Mouse (Mus musculus): ENCODE results near the gene Cbr3. TPM values are rescaled to one million over a fixed set of nuclear protein-coding genes. Genes with fewer than 3 reads are reported as not detected.
A peak's percentile ranks its signal among the peaks of the same experiment; 100 is the strongest.
"Not testable (repeated sequence)": the region's sequence is repeated elsewhere in the genome, so short reads cannot be mapped to it uniquely, and the experiment has no call there.

The Cbr3 gene
- 25.7 and 31.6 TPM in 2 replicates for polyA plus RNA-seq (2012; rRNA removed)

DNA sequence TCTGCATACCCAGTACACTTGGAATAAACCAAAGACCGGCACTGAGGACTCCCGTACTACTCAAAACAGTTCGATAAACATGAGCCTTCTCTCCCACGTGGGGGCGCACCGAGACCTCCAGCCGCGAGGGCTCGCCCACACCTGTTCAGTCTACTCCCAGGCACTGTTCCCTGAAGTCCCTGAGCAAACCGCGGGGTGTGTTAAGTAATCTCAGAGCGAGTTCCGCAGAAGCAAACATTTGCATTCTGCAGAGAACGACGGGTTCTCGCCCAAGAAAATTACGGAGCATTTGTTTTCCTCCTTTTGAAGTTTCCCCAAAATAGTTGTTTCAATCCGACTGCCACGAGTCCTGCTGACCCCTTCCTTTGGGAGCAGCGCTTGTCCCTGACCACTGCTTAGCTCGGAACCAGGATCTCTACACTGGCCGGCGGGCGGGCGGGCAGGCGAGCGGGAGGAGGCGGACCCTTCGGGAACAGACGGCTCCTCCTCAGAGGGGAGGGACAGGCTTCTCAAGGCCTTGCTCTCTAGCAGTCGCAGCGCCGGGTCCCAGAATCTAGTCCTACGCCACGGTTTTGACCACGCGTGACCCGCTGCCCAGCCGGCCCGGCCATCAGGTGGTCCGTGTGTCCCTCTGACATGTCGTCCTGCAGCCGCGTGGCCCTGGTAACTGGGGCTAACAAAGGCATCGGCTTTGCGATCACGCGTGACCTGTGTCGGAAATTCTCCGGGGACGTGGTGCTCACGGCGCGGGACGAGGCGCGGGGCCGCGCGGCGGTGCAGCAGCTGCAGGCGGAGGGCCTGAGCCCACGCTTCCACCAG lies at the start of gene Cbr3:
Gene Cbr3 (plus strand): TSS at position 527 of the 819 bp plus-strand sequence.
- H3K4me3 ChIP-seq (replicated peaks; ENCODE audit: extremely low read depth, low read depth, low read length): peak within 1 kb of the TSS; percentile 92
- peak; percentile 46; the same call in 1 of the 2 replicates for TF ChIP-seq CTCF (IDR thresholded peaks at IDR 0.05; ENCODE audit: insufficient read depth, low read length)
- peak; percentile 54; the same call in 1 of the 2 replicates for TF ChIP-seq POLR2A (IDR thresholded peaks at IDR 0.05; ENCODE audit: borderline replicate concordance, extremely low read depth, low read depth, low read length)
- DNase-seq: peak; percentile 72
- peaks cover 2% of the 10 kb centered on the region; the same call in 1 of the 2 replicates for H3K4me1 ChIP-seq (ENCODE audit: control insufficient read depth, insufficient read depth, low read length)
- under 1% methylated on average over 63 of the region's 63 CpGs for WGBS

DNA sequence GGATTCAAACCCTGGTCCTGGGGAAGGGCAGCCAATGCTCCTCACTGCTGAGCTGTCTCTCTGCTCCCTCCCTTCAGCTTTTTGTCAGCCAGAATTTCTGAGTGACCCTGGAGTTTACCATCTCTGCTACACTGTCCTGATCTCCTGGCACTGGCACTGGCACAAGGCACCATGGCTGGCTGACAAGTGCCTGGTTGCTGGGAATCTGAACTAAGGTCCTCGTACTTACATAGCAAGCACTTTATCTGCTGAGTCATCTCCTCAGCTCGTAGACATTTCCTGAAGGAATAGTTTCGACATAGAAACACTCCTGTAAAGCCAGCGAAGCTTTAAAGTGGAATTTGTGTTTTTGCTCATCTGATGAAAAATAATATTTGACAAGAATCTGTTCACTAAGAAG lies 39.0 kb upstream of the Cbr3 start:
- no peak for DNase-seq
- TF ChIP-seq POLR2A (IDR thresholded peaks at IDR 0.05; ENCODE audit: borderline replicate concordance, extremely low read depth, low read depth, low read length) (no peak), CTCF (IDR thresholded peaks at IDR 0.05; ENCODE audit: insufficient read depth, low read length) (no peak)
- H3K4me1 ChIP-seq (ENCODE audit: control insufficient read depth, insufficient read depth, low read length): no peaks in the 10 kb centered on the region
- WGBS: 24% methylated on average over 4 of the region's 4 CpGs
- no peak overlapping the region for H3K4me3 ChIP-seq (replicated peaks; ENCODE audit: extremely low read depth, low read depth, low read length)

DNA sequence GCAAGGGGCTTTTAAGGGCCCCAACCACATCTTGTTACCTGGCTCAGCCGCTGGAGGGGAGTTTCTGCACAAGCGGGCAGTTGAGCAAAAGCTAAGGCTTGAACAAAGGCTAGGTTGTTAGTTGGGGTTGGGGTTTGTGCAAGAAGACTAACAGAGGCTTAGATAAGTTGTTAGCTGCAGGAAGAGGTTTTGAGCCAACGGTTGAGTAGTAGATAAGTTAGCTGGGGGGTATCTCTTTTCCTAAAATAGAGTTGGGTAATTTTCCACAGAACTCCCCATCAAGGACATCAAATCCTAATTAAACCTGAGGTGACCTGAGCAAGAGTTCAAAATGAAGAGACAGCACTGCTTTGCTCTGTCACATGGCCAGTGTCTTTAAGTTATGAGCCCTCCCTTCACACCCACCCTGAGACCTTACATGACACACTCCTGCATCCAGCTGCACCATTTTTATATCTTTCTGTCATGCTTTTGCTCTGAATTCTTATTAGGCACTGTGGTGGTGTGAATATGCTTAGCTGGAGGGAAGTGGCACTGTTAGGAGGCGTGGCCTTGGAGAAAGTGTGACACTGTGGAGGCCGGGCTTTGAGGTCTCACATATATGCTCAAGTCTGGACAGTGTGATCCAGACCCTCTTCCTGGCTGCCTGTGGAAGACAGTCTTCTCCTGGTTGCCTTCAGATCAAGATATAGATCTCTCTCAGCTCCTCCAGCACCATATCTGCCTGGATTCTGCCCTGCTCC lies 34.4 kb upstream of the Cbr3 start:
- Histone ChIP-seq H3K4me1 (ENCODE audit: control insufficient read depth, insufficient read depth, low read length) (no peaks in the 10 kb centered on the region), H3K4me3 (replicated peaks; ENCODE audit: extremely low read depth, low read depth, low read length) (no peak overlapping the region)
- TF ChIP-seq POLR2A (IDR thresholded peaks at IDR 0.05; ENCODE audit: borderline replicate concordance, extremely low read depth, low read depth, low read length) (no peak), CTCF (IDR thresholded peaks at IDR 0.05; ENCODE audit: insufficient read depth, low read length) (no peak)
- WGBS: 72% methylated on average over 5 of the region's 5 CpGs
- no peak for DNase-seq

DNA sequence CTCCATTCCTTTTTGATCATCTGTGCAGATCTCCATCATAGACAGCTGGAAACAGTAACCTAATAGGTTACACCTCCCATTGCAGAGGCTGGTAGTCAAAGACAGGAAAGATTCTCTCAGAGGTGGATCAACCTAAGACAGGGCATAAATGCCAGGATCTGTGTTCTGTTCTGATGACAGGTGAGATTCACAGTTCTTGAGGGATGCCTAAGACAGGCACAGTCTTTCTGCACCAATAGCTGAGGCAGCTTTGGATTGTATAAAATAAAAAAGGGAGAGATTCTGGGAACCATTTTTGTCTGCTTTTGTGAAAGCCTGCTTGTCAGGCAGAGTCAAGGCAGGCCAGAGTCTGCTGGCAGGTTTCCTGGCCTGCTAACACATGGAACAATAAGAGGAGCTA lies 15.0 kb upstream of the Cbr3 start:
- TF ChIP-seq CTCF (IDR thresholded peaks at IDR 0.05; ENCODE audit: insufficient read depth, low read length) (no peak), POLR2A (IDR thresholded peaks at IDR 0.05; ENCODE audit: borderline replicate concordance, extremely low read depth, low read depth, low read length) (no peak)
- H3K4me1 ChIP-seq (ENCODE audit: control insufficient read depth, insufficient read depth, low read length): no peaks in the 10 kb centered on the region
- no peak for DNase-seq
- H3K4me3 ChIP-seq (replicated peaks; ENCODE audit: extremely low read depth, low read depth, low read length): no peak overlapping the region

DNA sequence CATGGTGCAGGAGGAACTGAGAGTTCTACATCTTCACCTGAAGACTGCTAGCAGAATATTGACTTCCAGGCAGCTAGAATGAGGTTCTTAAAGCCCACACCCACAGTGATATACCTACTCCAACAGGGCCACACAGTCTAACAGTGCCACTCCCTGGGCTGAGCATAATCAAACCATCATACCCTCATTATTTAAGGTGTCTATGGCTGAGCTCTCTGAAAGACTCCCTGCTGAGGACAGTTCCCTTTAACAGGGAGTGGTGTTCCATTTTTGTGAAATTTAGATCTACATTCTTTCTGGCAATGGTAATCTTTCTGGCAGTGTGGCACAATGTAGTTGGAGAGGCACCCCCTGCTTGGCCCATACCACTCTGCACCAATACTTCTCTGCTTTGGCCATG lies 13.5 kb upstream of the Cbr3 start:
- Histone ChIP-seq H3K4me1 (ENCODE audit: control insufficient read depth, insufficient read depth, low read length) (no peaks in the 10 kb centered on the region), H3K4me3 (replicated peaks; ENCODE audit: extremely low read depth, low read depth, low read length) (no peak overlapping the region)
- TF ChIP-seq POLR2A (IDR thresholded peaks at IDR 0.05; ENCODE audit: borderline replicate concordance, extremely low read depth, low read depth, low read length) (no peak), CTCF (IDR thresholded peaks at IDR 0.05; ENCODE audit: insufficient read depth, low read length) (no peak)
- no peak for DNase-seq

DNA sequence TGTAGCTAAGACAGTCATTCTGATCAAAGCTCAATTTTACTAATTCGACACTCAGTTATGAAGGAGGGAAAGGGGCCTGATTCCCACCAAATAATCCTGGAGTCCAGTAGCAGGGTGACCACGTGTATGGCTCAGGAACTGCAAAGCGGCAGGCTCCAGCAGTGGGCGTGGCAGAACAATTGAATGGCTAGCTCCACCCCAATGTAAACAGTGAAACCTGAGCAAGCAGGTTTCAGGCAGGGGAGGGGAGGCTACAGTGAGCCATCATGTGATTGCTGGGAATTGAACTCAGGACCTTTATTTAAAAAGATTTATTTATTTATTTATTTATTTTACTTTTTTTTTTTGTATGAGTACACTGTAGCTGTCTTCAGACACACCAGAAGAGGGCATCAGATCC lies 12.5 kb upstream of the Cbr3 start:
- H3K4me3 ChIP-seq (replicated peaks; ENCODE audit: extremely low read depth, low read depth, low read length); DNase-seq; H3K4me1 ChIP-seq (ENCODE audit: control insufficient read depth, insufficient read depth, low read length): not testable (repeated sequence)
- 32% methylated on average over 4 of the region's 4 CpGs for whole genome bisulfite sequencing

DNA sequence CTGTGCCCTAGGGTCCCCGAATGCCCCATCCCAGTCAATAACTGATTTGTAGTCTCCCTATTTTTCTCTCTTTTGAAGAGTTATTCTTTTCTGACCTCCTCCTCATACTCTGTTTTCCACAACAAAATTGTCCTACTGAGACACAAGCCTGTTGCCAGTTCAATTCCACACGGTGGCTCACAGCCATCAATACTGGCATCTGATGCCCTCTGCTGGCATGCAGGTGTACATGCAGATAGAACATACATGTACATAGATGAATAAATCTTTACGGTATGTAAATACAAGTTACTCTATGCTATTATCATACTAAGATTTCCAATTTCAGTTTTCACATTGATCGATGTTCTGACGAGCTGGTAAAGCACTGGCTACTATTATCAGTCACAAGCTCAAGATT lies 12.0 kb upstream of the Cbr3 start:
- WGBS: 86% methylated on average over 5 of the region's 5 CpGs
- no peak overlapping the region for H3K4me3 ChIP-seq (replicated peaks; ENCODE audit: extremely low read depth, low read depth, low read length)
- no peaks in the 10 kb centered on the region for H3K4me1 ChIP-seq (ENCODE audit: control insufficient read depth, insufficient read depth, low read length)
- no peak for DNase-seq
- TF ChIP-seq CTCF (IDR thresholded peaks at IDR 0.05; ENCODE audit: insufficient read depth, low read length) (peak; percentile 41), POLR2A (IDR thresholded peaks at IDR 0.05; ENCODE audit: borderline replicate concordance, extremely low read depth, low read depth, low read length) (no peak)

DNA sequence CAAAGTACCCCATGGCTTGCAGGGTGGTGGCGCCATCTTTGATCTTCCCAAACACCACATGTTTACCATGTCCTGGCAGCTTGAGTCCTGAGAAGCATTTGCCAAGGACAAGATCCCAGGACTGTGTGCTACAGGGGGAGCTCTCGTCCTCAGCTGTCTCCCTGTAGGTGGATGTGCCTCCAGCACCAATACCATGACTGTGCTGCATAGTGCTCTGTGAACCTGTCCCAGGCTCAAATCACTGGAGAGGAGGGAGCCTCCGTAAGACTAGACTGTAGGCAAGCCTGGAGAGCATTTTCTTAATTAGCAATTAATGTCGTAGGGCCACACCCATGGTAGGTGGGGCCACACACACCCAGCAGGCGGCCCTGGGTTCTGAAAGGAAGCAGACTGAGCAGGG lies 6.6 kb upstream of the Cbr3 start:
- 83% methylated on average over 5 of the region's 5 CpGs for WGBS
- Histone ChIP-seq H3K4me1 (ENCODE audit: control insufficient read depth, insufficient read depth, low read length) (no peaks in the 10 kb centered on the region), H3K4me3 (replicated peaks; ENCODE audit: extremely low read depth, low read depth, low read length) (no peak overlapping the region)
- TF ChIP-seq POLR2A (IDR thresholded peaks at IDR 0.05; ENCODE audit: borderline replicate concordance, extremely low read depth, low read depth, low read length) (no peak), CTCF (IDR thresholded peaks at IDR 0.05; ENCODE audit: insufficient read depth, low read length) (no peak)
- no peak for DNase-seq

DNA sequence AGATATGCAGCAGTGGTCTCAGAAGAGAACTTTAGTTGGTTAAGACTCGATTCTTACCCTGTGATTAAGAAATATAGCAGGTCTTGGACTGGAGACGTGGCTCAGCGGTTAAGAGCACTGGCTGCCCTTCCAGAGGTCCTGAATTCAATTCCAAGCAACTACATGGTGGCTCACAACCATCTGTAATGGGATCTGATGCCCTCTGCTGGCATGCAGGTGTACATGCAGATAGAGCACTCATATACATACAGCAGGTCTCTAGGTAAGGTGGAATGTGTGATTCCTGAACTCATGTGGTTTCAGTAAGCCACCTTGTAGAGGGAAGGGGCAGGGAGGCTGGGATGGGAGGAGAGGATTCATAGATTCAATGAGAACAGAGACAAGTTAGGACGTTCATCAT lies 4.8 kb upstream of the Cbr3 start:
- no peak overlapping the region for H3K4me3 ChIP-seq (replicated peaks; ENCODE audit: extremely low read depth, low read depth, low read length)
- no peak for DNase-seq
- no peaks in the 10 kb centered on the region; the same call in 1 of the 2 replicates for H3K4me1 ChIP-seq (ENCODE audit: control insufficient read depth, insufficient read depth, low read length)
- WGBS: 85% methylated on average over 4 of the region's 4 CpGs
- no peak for TF ChIP-seq POLR2A (IDR thresholded peaks at IDR 0.05; ENCODE audit: borderline replicate concordance, extremely low read depth, low read depth, low read length)
- TF ChIP-seq CTCF (IDR thresholded peaks at IDR 0.05; ENCODE audit: insufficient read depth, low read length): no peak

DNA sequence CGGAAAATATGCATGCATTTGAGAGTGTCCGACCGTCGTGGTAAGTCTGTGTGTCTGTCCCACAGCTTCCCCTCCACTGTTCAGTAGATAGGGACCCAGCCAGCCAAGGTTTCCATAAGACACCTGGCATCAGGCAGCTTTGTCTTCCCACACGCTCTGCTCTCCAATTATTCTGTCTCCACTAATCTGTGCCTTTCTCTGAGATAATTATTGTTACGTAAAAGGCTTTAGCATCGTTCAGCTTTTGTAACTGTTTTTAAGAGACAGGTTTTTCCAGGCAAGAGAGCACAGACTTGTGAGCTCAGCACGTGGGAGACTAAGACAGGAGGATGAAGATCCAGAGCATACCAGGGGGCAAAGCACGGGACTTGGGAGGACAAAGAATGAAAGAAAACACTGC lies 3.9 kb upstream of the Cbr3 start:
- WGBS: 60% methylated on average over 9 of the region's 9 CpGs

More for the DNA sequence above, 3.9 kb upstream of the Cbr3 start:
- TF ChIP-seq POLR2A (IDR thresholded peaks at IDR 0.05; ENCODE audit: borderline replicate concordance, extremely low read depth, low read depth, low read length) (no peak), CTCF (IDR thresholded peaks at IDR 0.05; ENCODE audit: insufficient read depth, low read length) (no peak)
- no peaks in the 10 kb centered on the region; the same call in 1 of the 2 replicates for H3K4me1 ChIP-seq (ENCODE audit: control insufficient read depth, insufficient read depth, low read length)
- H3K4me3 ChIP-seq (replicated peaks; ENCODE audit: extremely low read depth, low read depth, low read length): no peak overlapping the region
- no peak for DNase-seq
